Mouse (Mus musculus): ENCODE measurements around the gene Ilkap.

The Ilkap gene

DNA sequence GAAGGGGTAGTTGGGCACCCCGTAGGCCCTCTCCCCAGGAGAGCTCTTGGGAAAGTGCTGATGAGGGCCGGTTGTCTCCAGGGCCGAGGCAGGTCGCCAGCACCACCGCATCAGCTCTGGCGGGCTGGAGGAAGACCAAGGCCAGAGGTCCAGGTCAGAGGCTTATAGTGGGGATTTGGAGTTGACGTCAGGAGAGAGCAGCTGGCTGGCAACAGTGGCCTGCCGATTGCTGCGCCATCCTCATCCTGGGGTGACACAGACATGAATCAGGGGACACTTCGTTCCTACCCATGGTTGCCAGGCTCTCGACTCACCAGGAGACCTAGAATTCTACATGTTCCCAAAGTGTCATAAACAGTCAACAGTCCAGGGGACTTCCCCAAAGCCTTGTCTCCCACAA, 42.5 kb downstream of the Ilkap start:
- DNase-seq (ENCODE audit: low spot score): no peak

DNA sequence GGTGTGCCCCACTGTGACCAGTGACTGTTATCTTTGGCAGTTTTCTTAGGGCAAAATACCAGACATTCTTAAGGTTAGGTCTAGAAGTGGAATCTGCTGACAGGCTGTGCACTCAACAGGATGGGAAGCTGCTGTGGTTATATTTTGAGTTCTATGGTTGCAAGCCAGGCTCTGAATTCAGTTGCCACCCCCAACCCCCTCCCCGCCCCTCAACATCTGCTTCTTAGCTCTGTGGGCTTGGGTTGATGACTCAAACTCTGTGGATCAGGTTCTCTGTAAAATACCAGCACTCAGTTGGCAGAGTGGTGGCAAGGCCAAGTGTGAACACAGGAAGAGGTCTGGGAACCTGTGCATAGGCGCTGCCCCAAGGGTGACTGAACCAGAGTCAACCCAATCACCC, 46.3 kb downstream of the Ilkap start:
- DNase-seq (ENCODE audit: low spot score): no peak

DNA sequence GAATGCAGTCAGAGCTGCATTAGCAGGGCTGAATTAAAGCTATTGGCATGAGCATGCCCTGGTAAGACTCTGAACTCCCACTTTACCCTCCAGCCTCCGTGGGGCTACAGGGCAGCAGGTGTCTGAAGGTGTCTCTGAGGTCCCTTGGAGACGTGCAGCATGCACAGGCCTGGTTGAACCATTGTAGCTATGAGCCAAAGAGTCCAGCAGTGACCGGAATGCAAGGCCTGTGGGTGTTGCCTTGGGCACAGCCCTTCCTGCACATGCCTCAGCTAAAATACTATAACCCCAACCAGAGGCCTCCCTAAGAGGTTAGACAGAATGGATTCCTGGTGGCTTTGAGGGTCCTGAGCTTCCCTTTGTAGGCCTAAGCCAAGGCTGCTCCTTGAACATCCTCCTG, 47.4 kb downstream of the Ilkap start:
- no peak for DNase-seq (ENCODE audit: low spot score)

DNA sequence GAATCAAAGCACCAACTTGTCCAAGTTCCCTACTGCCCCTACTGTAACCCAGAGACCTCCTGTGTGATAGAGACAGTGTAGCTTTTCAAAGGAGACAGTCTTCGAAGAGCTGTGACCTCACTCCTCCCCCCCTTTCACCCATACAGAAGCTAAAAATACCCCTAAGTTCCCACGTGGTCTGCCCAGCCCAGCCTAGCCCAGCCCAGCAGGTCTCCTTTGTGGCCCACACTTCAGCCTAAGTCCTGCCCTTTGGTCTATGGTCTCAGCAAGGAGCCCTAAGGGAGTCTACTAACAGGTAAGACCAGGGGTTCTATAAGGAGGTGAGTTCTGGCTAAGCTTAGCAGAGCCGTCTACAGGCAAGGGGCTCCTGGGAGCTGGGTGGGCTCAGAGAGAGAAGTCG, 47.8 kb downstream of the Ilkap start, which contains the start of gene Klhl30:
Gene Klhl30, plus strand, starts transcription at position 176 of the 400 bp plus-strand sequence.
- no peak for DNase-seq (ENCODE audit: low spot score)

DNA sequence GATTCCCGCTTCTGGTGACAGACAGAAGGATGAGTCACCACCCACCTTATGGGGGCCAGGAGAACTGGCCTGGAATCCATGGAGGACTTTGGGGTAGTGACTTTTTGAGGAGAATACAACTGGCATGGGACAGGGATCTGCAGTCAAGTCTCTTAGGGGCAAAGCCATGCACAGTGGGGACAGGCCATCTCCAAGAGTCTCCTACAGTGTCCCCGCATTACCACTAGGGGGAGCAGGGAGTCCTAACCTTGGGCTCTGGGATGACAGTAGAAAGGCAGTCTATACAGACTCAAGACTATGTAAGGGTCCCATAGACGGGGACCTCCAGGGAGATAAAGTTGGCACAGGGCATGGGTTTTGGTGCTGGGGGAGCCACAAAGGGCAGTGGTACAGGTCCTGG, 51.7 kb downstream of the Ilkap start:
- DNase-seq (ENCODE audit: low spot score): peak; percentile 68

DNA sequence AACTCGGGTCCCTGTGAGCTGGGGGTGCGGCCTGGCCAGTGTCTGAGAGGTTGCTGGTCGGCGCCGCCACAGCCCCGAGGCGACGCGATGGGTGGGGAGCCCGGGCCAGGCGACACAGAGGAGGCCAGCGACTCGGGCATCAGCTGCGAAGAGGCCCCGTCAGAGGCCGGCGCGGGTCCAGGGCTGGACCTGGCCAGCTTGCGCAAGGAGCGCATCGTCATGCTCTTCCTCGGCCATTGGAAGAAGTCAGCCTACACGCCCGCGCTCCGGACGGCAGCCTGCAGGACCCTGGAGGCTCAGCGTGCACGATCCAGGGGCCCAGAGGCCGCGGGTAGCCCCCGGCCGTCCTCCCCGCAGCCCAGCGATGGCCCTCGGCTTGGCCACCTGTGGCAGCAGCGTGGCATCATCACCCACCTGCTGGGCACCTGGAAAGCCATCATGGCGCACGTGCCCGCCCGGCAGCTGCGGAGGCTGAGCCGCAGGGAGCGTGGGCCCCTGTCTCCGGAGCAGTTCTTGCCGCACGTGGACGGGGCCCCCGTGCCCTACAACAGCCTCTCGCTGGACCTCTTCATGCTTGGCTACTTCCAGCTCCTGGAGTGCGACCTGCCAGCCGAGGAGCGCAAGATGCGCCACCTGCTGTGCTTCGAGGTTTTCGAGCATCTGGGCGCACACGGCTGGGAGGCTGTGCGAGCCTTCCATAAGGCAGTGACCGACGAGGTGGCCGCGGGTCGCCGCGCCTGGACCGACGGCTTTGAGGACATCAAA, 53.5 kb downstream of the Ilkap start:
- no peak for DNase-seq (ENCODE audit: low spot score)

DNA sequence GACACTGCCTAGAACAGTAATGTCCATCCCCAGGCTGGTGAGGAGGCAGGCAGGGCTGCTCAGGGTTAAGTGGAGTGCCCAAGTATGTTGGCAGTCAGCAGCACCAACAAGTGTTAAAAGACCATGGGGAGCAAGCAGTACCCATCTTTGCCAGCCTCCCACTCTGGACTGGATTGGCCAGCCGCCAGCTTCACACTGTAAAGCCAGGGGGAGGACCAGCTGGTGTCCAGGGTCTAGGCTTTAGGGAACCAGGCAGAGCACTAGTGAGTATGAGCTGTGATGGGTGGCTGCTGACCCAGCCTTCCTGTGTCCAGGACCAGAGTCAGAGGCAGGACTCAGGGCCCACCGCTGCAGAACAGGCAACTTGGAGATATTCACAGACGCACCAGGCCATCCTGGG, 54.6 kb downstream of the Ilkap start:
- no peak for DNase-seq (ENCODE audit: low spot score)

DNA sequence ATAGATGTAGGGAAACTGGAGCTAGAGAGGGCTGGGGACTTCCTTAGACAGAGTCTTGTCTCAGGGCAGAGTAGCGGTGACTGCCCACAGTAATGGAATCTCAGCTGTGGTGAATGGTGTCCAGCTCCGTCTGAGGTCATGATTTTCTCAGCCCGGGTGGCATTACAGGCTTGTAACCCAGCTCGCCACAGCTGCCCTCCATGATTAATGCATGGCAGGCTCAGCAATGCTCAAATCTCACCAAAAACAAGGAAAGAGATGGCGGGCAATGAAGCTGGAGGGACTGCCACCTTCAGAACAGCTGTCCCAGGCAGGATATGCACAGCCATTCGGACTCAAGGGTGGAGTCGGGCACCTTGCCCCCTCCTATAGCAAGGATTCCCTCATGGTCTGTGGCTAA, 61.3 kb downstream of the Ilkap start:
- no peak for DNase-seq (ENCODE audit: low spot score)

DNA sequence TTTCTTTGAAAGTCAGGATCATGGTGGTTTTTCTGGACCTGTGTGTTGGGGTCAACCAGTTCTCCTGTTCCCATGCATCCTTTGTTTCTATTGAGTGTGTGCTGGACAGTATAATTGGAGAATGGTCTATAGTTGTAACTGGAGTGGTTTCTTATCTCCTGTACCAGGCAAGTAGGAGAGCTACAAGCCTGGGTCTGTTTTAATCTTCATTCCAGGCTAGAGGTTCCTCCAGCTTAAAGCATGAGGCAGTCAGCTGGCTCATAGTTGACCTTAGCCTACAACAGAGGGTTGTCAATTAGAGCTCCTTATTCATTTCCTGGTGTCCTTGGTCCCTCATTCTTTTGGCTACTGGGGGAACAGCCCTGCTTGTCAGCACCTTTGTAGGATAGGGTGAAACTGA, 65.0 kb downstream of the Ilkap start:
- no peak for DNase-seq (ENCODE audit: low spot score)

DNA sequence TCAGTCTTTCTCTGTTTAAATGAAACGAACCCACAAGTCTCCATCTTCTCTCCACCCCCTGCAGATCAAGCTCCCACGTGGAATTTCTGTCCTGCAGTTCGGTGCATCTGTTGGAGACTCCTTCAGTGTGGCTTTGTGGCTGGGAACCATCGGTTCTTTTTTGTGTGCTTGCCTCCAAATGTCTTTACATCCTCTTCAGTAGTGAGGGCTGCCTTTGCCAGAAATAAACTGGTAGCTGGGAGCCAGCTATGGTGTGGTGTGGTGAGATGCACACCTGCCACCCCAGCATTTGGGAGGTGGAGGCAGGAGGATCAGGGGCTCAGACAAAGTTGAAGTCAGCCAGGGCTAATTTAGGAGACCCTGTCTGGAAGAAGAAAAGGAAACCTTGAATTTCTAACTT, 66.5 kb downstream of the Ilkap start:
- no peak for DNase-seq (ENCODE audit: low spot score)

DNA sequence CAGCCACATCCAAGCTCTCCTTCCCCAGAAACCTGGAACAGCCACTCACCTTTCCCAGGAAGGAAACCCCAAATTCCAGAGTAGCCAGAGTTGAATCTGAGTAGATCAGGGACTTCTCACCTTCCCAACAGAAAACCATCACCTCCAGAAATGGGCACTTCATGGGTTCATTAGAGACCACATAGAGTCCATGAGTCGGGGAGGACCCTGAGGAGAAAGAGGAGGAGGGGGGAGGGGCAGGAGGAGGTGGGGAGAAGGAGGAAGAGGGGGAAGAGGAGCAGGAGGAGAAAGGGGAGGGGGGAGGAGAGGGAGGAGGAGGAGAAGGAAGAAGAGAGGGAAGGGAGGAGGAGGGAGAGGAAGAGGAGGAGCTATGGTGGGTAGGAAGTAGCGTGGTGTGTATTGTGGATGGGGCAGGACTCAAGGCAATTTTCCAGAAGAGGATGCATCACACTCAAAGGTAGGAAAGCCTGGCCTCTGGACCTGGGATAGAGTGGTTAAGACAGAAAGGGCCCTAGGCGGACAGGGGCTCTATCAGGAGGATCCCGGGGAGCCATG, 73.0 kb downstream of the Ilkap start:
- no peak for DNase-seq (ENCODE audit: low spot score)

DNA sequence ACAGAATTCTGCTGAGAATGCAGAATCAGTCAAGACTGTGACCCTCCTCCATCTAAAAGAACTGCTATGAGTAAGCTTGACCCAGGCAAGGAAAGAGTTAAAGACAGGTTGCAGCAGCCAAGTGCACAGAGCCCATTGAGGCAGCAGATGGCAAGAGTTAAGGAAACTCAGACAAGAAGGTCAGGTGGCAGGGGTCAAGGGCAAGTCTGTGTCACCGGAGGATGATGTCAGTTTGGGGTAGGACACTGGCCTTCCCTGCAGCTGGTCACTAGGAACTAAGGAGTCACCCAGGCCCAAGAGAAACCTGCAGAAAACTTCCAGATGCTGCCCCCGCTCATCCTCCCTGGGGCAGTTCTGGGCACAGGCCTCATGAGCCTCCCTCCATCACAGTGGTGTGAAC, 74.0 kb downstream of the Ilkap start:
- no peak for DNase-seq (ENCODE audit: low spot score)
